Mouse (Mus musculus): ENCODE data around the gene Tmtc2.

DNA sequence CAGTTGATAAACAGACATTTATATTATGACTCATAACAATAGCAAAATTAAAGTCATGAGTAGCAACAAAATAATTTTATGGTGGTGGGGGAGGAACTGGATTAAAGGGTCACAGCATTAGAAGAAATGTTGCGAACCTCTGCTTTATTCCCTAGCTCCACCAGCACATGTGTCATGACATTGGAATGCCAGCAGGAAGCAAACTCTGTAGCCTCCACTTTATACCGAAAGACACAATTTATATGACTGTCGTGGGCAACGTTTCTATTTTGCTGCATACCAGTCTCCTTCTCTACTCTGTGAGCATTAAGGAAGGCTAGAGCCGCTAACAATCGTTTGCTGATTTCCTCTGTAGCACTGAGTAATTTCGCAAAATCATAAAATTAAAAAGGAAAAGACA lies 51.8 kb downstream of the Tmtc2 start:
- TF ChIP-seq CTCF (IDR thresholded peaks at IDR 0.05; ENCODE audit: low read depth, low read length) (no peak), POLR2A (IDR thresholded peaks at IDR 0.05; ENCODE audit: insufficient read depth, low read length) (no peak), EP300 (IDR thresholded peaks at IDR 0.05; ENCODE audit: insufficient read depth, low read depth, low read length) (no peak)

Measured in ES-Bruce4 (cell line).